Mouse (Mus musculus) lung, postnatal 0 days (tissue): ENCODE data around the gene Lhfpl3.

Experiments used
- CTCF ChIP-seq: IDR thresholded peaks from 2 replicates; pipeline ENCODE4 v1.5.1; 2016; ENCODE audit warnings: antibody characterized with exemption, mild to moderate bottlenecking
- EP300 ChIP-seq: IDR thresholded peaks from 2 replicates; pipeline ENCODE4 v1.6.1; 2016; ENCODE audit warnings: antibody characterized with exemption, mild to moderate bottlenecking, control low read depth

DNA sequence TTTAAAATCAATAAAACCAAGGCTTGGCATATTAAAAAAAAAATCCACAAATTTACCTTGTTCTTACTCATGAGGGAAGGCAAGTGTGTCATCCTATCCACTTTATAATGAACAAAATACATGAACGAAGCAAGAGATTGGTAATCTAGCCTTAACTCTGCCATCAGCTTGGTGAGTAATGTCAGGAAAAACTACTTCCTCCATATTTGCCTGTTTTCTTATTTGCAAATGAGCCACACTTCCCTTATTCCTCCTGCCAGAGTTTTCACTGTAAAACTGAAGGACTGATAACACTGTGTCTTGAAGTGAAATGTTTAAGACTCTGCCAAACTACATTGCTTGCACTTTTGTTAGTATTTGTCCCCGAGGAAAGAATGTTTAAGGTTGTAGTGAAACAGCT, 152.7 kb downstream of the Lhfpl3 start:
- no peak for TF ChIP-seq CTCF
- no peak for TF ChIP-seq EP300
